Mouse (Mus musculus) liver, embryonic 15.5 days (tissue): ENCODE measurements at regions not wholly inside any gene's neighbourhood (a gene's known extent, or its start where the extent isn't known, plus 50 kb on each side); places are given as distances from the start of the nearest gene placed in this dataset.

Experiments
- ATAC-seq: fragments of 200-750 bp; cut with Nextera tagmentation; 2 replicates; pipeline ENCODE4 v1.8.0; 2017; ENCODE audit warnings: moderate number of reproducible peaks, mild to moderate bottlenecking, moderate library complexity; ENCODE audit not compliant: insufficient read depth
- H3K27ac ChIP-seq: fragments of 300-500 bp; sonication (generic); replicated peaks from 2 replicates; pipeline ENCODE4 v1.5.1; 2015; ENCODE audit warnings: mild to moderate bottlenecking, inconsistent platforms
- H3K27me3 ChIP-seq: fragments of 300-500 bp; sonication (generic); 2 replicates; pipeline ENCODE4 v1.6.1; 2015; ENCODE audit warnings: mild to moderate bottlenecking, inconsistent platforms
- H3K36me3 ChIP-seq: fragments of 300-500 bp; sonication (generic); replicated peaks from 2 replicates; pipeline ENCODE4 v1.6.1; 2015; ENCODE audit warnings: moderate library complexity, mild to moderate bottlenecking, inconsistent platforms
- H3K4me1 ChIP-seq: fragments of 300-500 bp; sonication (generic); replicated peaks from 2 replicates; pipeline ENCODE4 v1.6.1; 2015; ENCODE audit warnings: inconsistent platforms
- H3K4me2 ChIP-seq: fragments of 300-500 bp; sonication (generic); 2 replicates; pipeline ENCODE4 v1.6.1; 2015; ENCODE audit warnings: moderate library complexity, mild to moderate bottlenecking, inconsistent platforms
- H3K4me3 ChIP-seq: fragments of 300-500 bp; sonication (generic); replicated peaks from 2 replicates; pipeline ENCODE4 v1.5.1; 2015; ENCODE audit warnings: mild to moderate bottlenecking, inconsistent platforms
- H3K9ac ChIP-seq: fragments of 300-500 bp; sonication (generic); 2 replicates; pipeline ENCODE4 v1.6.1; 2015; ENCODE audit warnings: moderate library complexity, mild to moderate bottlenecking, inconsistent platforms
- H3K9me3 ChIP-seq: fragments of 300-500 bp; sonication (generic); replicated peaks from 2 replicates; pipeline ENCODE4 v1.6.1; 2016; ENCODE audit warnings: inconsistent platforms
- WGBS: fragments of 180-500 bp; shearing (Covaris S2); methylation state at CpG from one replicate; pipeline ENCODE4 v1.1.7; 2015; ENCODE audit warnings: mixed read lengths; ENCODE audit not compliant: insufficient replicate concordance; 5-methylcytosine and 5-hydroxymethylcytosine counted together

GRCm38 (mm10) chr5:148633331-148633730 is 80.7 kb upstream of the Ubl3 start:
- no peak for ATAC-seq
- Histone ChIP-seq H3K27ac (no peak overlapping the region), H3K4me1 (peaks cover 16% of the 10 kb centered on the region; the same call in 1 of the 2 replicates), H3K27me3 (no peaks in the 10 kb centered on the region), H3K4me2 (no peak overlapping the region), H3K36me3 (no peaks in the 10 kb centered on the region), H3K4me3 (no peak overlapping the region), H3K9ac (no peak overlapping the region), H3K9me3 (no peaks in the 10 kb centered on the region)
- 69% methylated on average over 6 of the region's 6 CpGs for WGBS

- H3K27ac ChIP-seq: no peak overlapping the region
- 50% methylated on average over 11 of the region's 11 CpGs for WGBS
- ATAC-seq: no peak
These were observed 80.1 kb upstream of the Ubl3 start for GRCm38 (mm10) chr5:148632516-148633170.

GRCm38 (mm10) chr5:148631566-148631965 is 79.0 kb upstream of the Ubl3 start:
- H3K9ac ChIP-seq: no peak overlapping the region
- H3K4me1 ChIP-seq: peaks cover 16% of the 10 kb centered on the region; the same call in 1 of the 2 replicates
- WGBS: 70% methylated on average over 5 of the region's 5 CpGs
- H3K4me2 ChIP-seq: no peak overlapping the region
- ATAC-seq: no peak
- no peak overlapping the region for H3K27ac ChIP-seq
- no peaks in the 10 kb centered on the region for H3K9me3 ChIP-seq
- no peaks in the 10 kb centered on the region for H3K36me3 ChIP-seq
- no peaks in the 10 kb centered on the region for H3K27me3 ChIP-seq
- no peak overlapping the region for H3K4me3 ChIP-seq

More at GRCm38 (mm10) chr5:148632516-148633170, 80.1 kb upstream of the Ubl3 start:
- Histone ChIP-seq H3K4me3 (no peak overlapping the region), H3K4me1 (peaks cover 16% of the 10 kb centered on the region; the same call in 1 of the 2 replicates), H3K9me3 (no peaks in the 10 kb centered on the region), H3K9ac (no peak overlapping the region), H3K36me3 (no peaks in the 10 kb centered on the region), H3K27me3 (no peaks in the 10 kb centered on the region), H3K4me2 (no peak overlapping the region)

- Histone ChIP-seq H3K4me3 (no peak overlapping the region), H3K27ac (no peak overlapping the region), H3K27me3 (no peaks in the 10 kb centered on the region), H3K9me3 (no peaks in the 10 kb centered on the region), H3K36me3 (no peaks in the 10 kb centered on the region), H3K9ac (no peak overlapping the region), H3K4me2 (no peak overlapping the region), H3K4me1 (no peaks in the 10 kb centered on the region)
- ATAC-seq: no peak
- 53% methylated on average over 5 of the region's 5 CpGs for WGBS
These were observed 73.4 kb upstream of the Ubl3 start for GRCm38 (mm10) chr5:148626014-148626413.

GRCm38 (mm10) chr5:148624649-148625405 is 72.2 kb upstream of the Ubl3 start:
- H3K4me1 ChIP-seq: no peaks in the 10 kb centered on the region
- H3K4me2 ChIP-seq: no peak overlapping the region
- no peak overlapping the region for H3K4me3 ChIP-seq
- no peaks in the 10 kb centered on the region for H3K36me3 ChIP-seq
- H3K27me3 ChIP-seq: no peaks in the 10 kb centered on the region
- no peak overlapping the region for H3K27ac ChIP-seq
- no peak overlapping the region for H3K9ac ChIP-seq
- ATAC-seq: no peak
- no peaks in the 10 kb centered on the region for H3K9me3 ChIP-seq
- WGBS: 70% methylated on average over 21 of the region's 21 CpGs

GRCm38 (mm10) chr5:148620895-148621786 is 68.6 kb upstream of the Ubl3 start:
- Histone ChIP-seq H3K9me3 (no peaks in the 10 kb centered on the region), H3K27ac (no peak overlapping the region), H3K9ac (no peak overlapping the region), H3K4me3 (no peak overlapping the region), H3K27me3 (no peaks in the 10 kb centered on the region), H3K4me2 (no peak overlapping the region), H3K4me1 (no peaks in the 10 kb centered on the region), H3K36me3 (no peaks in the 10 kb centered on the region)
- ATAC-seq: no peak
- 46% methylated on average over 10 of the region's 10 CpGs for WGBS

GRCm38 (mm10) chr5:148619917-148620316 is 67.3 kb upstream of the Ubl3 start:
- H3K27me3 ChIP-seq: no peaks in the 10 kb centered on the region

GRCm38 (mm10) chr5:148616426-148616825 is 63.8 kb upstream of the Ubl3 start:
- WGBS: 65% methylated on average over 3 of the region's 3 CpGs

More at GRCm38 (mm10) chr5:148619917-148620316, 67.3 kb upstream of the Ubl3 start:
- Histone ChIP-seq H3K9ac (no peak overlapping the region), H3K9me3 (no peaks in the 10 kb centered on the region), H3K27ac (no peak overlapping the region), H3K36me3 (no peaks in the 10 kb centered on the region), H3K4me1 (no peaks in the 10 kb centered on the region), H3K4me2 (no peak overlapping the region), H3K4me3 (no peak overlapping the region)
- WGBS: 41% methylated on average over 2 of the region's 2 CpGs
- ATAC-seq: no peak

GRCm38 (mm10) chr5:148615706-148616366 is 63.2 kb upstream of the Ubl3 start:
- H3K36me3 ChIP-seq: no peaks in the 10 kb centered on the region
- no peaks in the 10 kb centered on the region for H3K9me3 ChIP-seq
- H3K4me1 ChIP-seq: no peaks in the 10 kb centered on the region
- no peak overlapping the region for H3K27ac ChIP-seq
- WGBS: 54% methylated on average over 10 of the region's 10 CpGs
- no peaks in the 10 kb centered on the region for H3K27me3 ChIP-seq
- no peak overlapping the region for H3K4me2 ChIP-seq
- H3K9ac ChIP-seq: no peak overlapping the region
- ATAC-seq: no peak
- no peak overlapping the region for H3K4me3 ChIP-seq

More at GRCm38 (mm10) chr5:148616426-148616825, 63.8 kb upstream of the Ubl3 start:
- H3K9me3 ChIP-seq: no peaks in the 10 kb centered on the region
- no peaks in the 10 kb centered on the region for H3K4me1 ChIP-seq
- ATAC-seq: no peak
- no peaks in the 10 kb centered on the region for H3K27me3 ChIP-seq
- no peaks in the 10 kb centered on the region for H3K36me3 ChIP-seq
- no peak overlapping the region for H3K4me2 ChIP-seq
- H3K4me3 ChIP-seq: no peak overlapping the region
- H3K27ac ChIP-seq: no peak overlapping the region
- H3K9ac ChIP-seq: no peak overlapping the region

GRCm38 (mm10) chr5:148615117-148615516 is 62.5 kb upstream of the Ubl3 start:
- no peak overlapping the region for H3K9ac ChIP-seq
- H3K27me3 ChIP-seq: no peaks in the 10 kb centered on the region
- H3K36me3 ChIP-seq: no peaks in the 10 kb centered on the region
- H3K4me3 ChIP-seq: no peak overlapping the region
- H3K4me2 ChIP-seq: no peak overlapping the region
- no peak overlapping the region for H3K27ac ChIP-seq
- no peaks in the 10 kb centered on the region for H3K9me3 ChIP-seq
- WGBS: 79% methylated on average over 14 of the region's 14 CpGs
- H3K4me1 ChIP-seq: no peaks in the 10 kb centered on the region
- ATAC-seq: no peak
